Mouse (Mus musculus): ENCODE results near the gene Olfr56.

DNA sequence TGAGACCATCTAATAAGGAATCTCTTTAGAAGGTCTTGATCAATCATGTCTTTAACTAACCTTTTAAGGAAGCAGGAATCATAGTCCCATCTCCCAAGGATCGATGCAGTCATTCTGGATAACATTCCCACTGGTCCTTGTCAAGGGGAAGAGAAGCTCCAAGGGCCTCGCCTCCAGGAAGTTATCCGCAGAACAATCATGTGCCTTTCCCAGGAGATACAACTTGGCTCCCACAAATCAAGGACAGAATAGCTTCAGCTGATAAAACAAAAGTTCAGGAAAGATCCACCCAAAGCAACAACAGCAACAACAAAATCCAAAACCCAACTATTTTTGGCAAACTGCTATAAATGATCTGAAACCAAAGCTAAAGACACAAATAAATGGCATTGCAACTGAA lies 140.9 kb downstream of the Olfr56 start:
- TF ChIP-seq MAFK (IDR thresholded peaks at IDR 0.05; ENCODE audit: insufficient read depth, low read depth, low read length) = no peak
- TF ChIP-seq CHD2 (IDR thresholded peaks at IDR 0.05; ENCODE audit: low read depth, low read length) = no peak
